Mouse (Mus musculus) heart, adult 2 months (tissue): ENCODE measurements around the gene Nrd1. TPM values are rescaled to one million over a fixed set of nuclear protein-coding genes. Genes with fewer than 3 reads are reported as not detected.

Source experiments
- DNase-seq, 2 experiments: peaks; one replicate each; pipeline ENCODE4 v3.0.0; 2021
- H3K27ac ChIP-seq: fragments of 200-600 bp; 2 replicates; pipeline ENCODE4 v1.8.1; 2022
- H3K27me3 ChIP-seq: fragments of 200-500 bp; 2 replicates; pipeline ENCODE4 v1.6.1; 2012; ENCODE audit warnings: mild to moderate bottlenecking, low read length, inconsistent platforms, mixed read lengths; ENCODE audit not compliant: control insufficient read depth, insufficient read depth
- H3K36me3 ChIP-seq: fragments of 200-500 bp; 2 replicates; pipeline ENCODE4 v1.6.1; 2012; ENCODE audit warnings: low read length, inconsistent platforms; ENCODE audit not compliant: control insufficient read depth, insufficient read depth
- H3K4me1 ChIP-seq: fragments of 200-500 bp; 2 replicates; pipeline ENCODE4 v1.6.1; 2011; ENCODE audit warnings: low read length; ENCODE audit not compliant: control insufficient read depth, insufficient read depth
- H3K4me3 ChIP-seq: fragments of 200-600 bp; 2 replicates; pipeline ENCODE4 v1.8.1; 2022
- H3K79me2 ChIP-seq: fragments of 200-500 bp; replicated peaks from 2 replicates; pipeline ENCODE4 v1.6.1; 2012; ENCODE audit warnings: mild to moderate bottlenecking, inconsistent platforms, low read length, moderate library complexity, mixed read lengths; ENCODE audit not compliant: control insufficient read depth, insufficient read depth
- H3K9ac ChIP-seq: fragments of 200-500 bp; 2 replicates; pipeline ENCODE4 v1.6.1; 2012; ENCODE audit warnings: low read depth, mild to moderate bottlenecking, control low read depth, inconsistent platforms, low read length, mixed read lengths
- CTCF ChIP-seq: fragments of 200-600 bp; IDR thresholded peaks from 2 replicates; pipeline ENCODE4 v1.8.1; 2022; ENCODE audit warnings: antibody characterized with exemption, mild to moderate bottlenecking, moderate library complexity
- EP300 ChIP-seq: fragments of 200-500 bp; IDR thresholded peaks from 2 replicates; pipeline ENCODE4 v1.6.1; 2011; ENCODE audit warnings: low read depth, low read length, control low read depth; ENCODE audit not compliant: insufficient read depth
- POLR2A ChIP-seq: fragments of 200-500 bp; IDR thresholded peaks from 2 replicates; pipeline ENCODE4 v1.6.1; 2011; ENCODE audit warnings: mild to moderate bottlenecking, low read depth, low read length, control low read depth; ENCODE audit not compliant: insufficient read depth
- WGBS: fragments of 180-500 bp; shearing (Covaris S2); methylation state at CpG from one replicate; pipeline ENCODE4 v1.1.7; 2018; 5-methylcytosine and 5-hydroxymethylcytosine counted together
- intact Hi-C: fragments of 180-260 bp; cut with DNase I; formaldehyde crosslinking; loops from one replicate; pipeline ENCODE4 v1.15.1; 2025
- polyA plus RNA-seq: library from polyadenylated mRNA; depleted of rRNA; stranded (reverse); fragments of >200 nt; gene quantifications from 2 replicates; pipeline ENCODE4 v1.2.3, GENCODE M21; 2012
- total RNA-seq, 2 experiments: library from RNA; stranded (reverse); gene quantifications; 2 replicates each; pipeline ENCODE4 v1.2.3; 2021

Nrd1 gene
- total and polyA plus RNA-seq, 3 experiments: 69.9 to 145 (median 133) TPM

GRCm38 (mm10) chr4:109014091-109014490 is 13.6 kb downstream of the Nrd1 start:
- H3K79me2 ChIP-seq: peaks cover 11% of the 10 kb centered on the region; the same call in 1 of the 2 replicates
- H3K4me3 ChIP-seq: no peak overlapping the region
- DNase-seq: no peak
- H3K4me1 ChIP-seq: no peaks in the 10 kb centered on the region; the same call in none of the 2 replicates
- no peak overlapping the region for H3K27ac ChIP-seq
- H3K27me3 ChIP-seq: no peaks in the 10 kb centered on the region
- H3K9ac ChIP-seq: no peak overlapping the region
- TF ChIP-seq POLR2A (no peak), CTCF (no peak), EP300 (no peak)
- 93% methylated on average over 4 of the region's 4 CpGs for WGBS
- peaks cover 6% of the 10 kb centered on the region for H3K36me3 ChIP-seq
- intact Hi-C loops: no loop called here

GRCm38 (mm10) chr4:109017441-109017840 is 17.0 kb downstream of the Nrd1 start:
- peaks cover 6% of the 10 kb centered on the region for H3K36me3 ChIP-seq
- H3K4me3 ChIP-seq: no peak overlapping the region
- H3K79me2 ChIP-seq: peaks cover 6% of the 10 kb centered on the region; the same call in 1 of the 2 replicates
- no peaks in the 10 kb centered on the region; the same call in 1 of the 2 replicates for H3K4me1 ChIP-seq
- DNase-seq: no peak
- no peaks in the 10 kb centered on the region for H3K27me3 ChIP-seq
- TF ChIP-seq CTCF: no peak
- no peak for TF ChIP-seq POLR2A
- TF ChIP-seq EP300: no peak
- WGBS: 82% methylated on average over 7 of the region's 7 CpGs
- no peak overlapping the region for H3K27ac ChIP-seq
- H3K9ac ChIP-seq: no peak overlapping the region
- intact Hi-C loops: no loop called here

GRCm38 (mm10) chr4:109019301-109019700 is 18.8 kb downstream of the Nrd1 start:
- 65% methylated on average over 4 of the region's 4 CpGs for WGBS
- DNase-seq: no peak
- Histone ChIP-seq H3K4me1 (no peaks in the 10 kb centered on the region; the same call in 1 of the 2 replicates), H3K4me3 (no peak overlapping the region), H3K27me3 (no peaks in the 10 kb centered on the region), H3K9ac (no peak overlapping the region), H3K36me3 (peaks cover 4% of the 10 kb centered on the region), H3K27ac (no peak overlapping the region), H3K79me2 (peaks cover 1% of the 10 kb centered on the region; the same call in 1 of the 2 replicates)
- intact Hi-C loops: no loop called here
- no peak for TF ChIP-seq CTCF
- no peak for TF ChIP-seq POLR2A
- TF ChIP-seq EP300: no peak

GRCm38 (mm10) chr4:109021976-109022375 is 21.5 kb downstream of the Nrd1 start:
- peaks cover 4% of the 10 kb centered on the region for H3K36me3 ChIP-seq
- H3K4me3 ChIP-seq: no peak overlapping the region
- no peak for TF ChIP-seq POLR2A
- no peak for TF ChIP-seq EP300
- intact Hi-C loops: no loop called here
- no peak for DNase-seq
- no peaks in the 10 kb centered on the region; the same call in 1 of the 2 replicates for H3K4me1 ChIP-seq
- 63% methylated on average over 1 of the region's 1 CpGs for WGBS
- no peak overlapping the region for H3K27ac ChIP-seq
- no peak overlapping the region for H3K9ac ChIP-seq
- no peaks in the 10 kb centered on the region for H3K27me3 ChIP-seq
- peaks cover 1% of the 10 kb centered on the region; the same call in 1 of the 2 replicates for H3K79me2 ChIP-seq

- Histone ChIP-seq H3K27ac (no peak overlapping the region), H3K36me3 (peaks cover 6% of the 10 kb centered on the region), H3K4me1 (no peaks in the 10 kb centered on the region), H3K9ac (no peak overlapping the region), H3K27me3 (no peaks in the 10 kb centered on the region), H3K4me3 (no peak overlapping the region), H3K79me2 (no peaks in the 10 kb centered on the region)
- DNase-seq: no peak
- intact Hi-C loops: no loop called here
- TF ChIP-seq CTCF: no peak
- TF ChIP-seq EP300: no peak
- no peak for TF ChIP-seq POLR2A
- WGBS: 68% methylated on average over 3 of the region's 3 CpGs
These were observed 24.6 kb downstream of the Nrd1 start for GRCm38 (mm10) chr4:109025061-109025460.

GRCm38 (mm10) chr4:109026543-109026942 is 26.1 kb downstream of the Nrd1 start:
- 89% methylated on average over 3 of the region's 3 CpGs for WGBS
- TF ChIP-seq CTCF (no peak), POLR2A (no peak), EP300 (no peak)
- Histone ChIP-seq H3K4me1 (no peaks in the 10 kb centered on the region), H3K27ac (no peak overlapping the region), H3K79me2 (no peaks in the 10 kb centered on the region), H3K9ac (no peak overlapping the region), H3K4me3 (no peak overlapping the region), H3K36me3 (peaks cover 6% of the 10 kb centered on the region), H3K27me3 (no peaks in the 10 kb centered on the region)
- intact Hi-C loops: no loop called here
- DNase-seq: no peak
